Mouse (Mus musculus): ENCODE measurements around the gene Npsr1. TPM values are rescaled to one million over a fixed set of nuclear protein-coding genes. Genes with fewer than 3 reads are reported as not detected.

Gene Npsr1
- polyA plus RNA-seq, 1 experiment from 2014 or later, result not detected

DNA sequence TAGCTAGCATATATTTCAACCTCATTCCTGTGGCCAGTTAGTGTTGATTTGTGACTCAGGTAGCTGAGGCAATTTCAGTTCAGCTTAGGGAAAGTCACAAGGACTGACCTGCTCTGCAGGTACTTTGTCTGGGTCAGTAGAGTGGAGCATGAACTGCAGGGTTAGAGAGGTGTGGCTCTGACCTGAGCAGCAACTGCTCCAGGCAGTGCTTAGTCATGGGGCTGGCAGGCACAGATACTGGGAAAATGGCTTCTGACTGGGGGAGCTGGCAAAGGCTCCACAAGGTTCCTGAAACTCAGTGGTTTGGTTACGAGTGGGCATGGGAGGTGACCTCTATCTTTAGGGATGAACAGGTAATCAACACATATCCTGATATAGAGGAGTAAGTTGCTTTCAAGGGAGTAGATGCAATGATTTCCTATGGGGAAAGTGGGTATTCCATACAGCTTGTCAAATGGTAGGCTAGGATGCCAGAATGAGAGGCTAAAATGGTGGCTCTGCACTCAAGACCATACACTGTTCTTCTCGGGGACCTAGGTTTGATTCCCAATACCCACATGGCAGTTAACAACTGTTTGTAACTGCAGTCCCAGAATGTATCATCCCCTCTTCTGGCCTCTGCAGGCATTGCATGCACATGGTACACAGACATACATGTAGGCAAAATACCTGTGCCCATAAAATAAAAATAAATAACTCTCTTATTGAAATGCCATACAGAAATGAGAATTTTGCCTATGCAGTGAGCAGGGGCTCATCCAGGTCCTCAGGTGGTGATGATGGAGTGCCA lies 182.9 kb downstream of the Npsr1 start:
- H3K4me2 ChIP-seq, result no peak overlapping the region
- no peak overlapping the region for H3K27ac ChIP-seq (replicated peaks)
- WGBS, result 96% methylated on average over 2 of the region's 2 CpGs
- no peaks in the 10 kb centered on the region for H3K27me3 ChIP-seq
- no peaks in the 10 kb centered on the region for H3K9me3 ChIP-seq
- no peak overlapping the region for H3K4me3 ChIP-seq
- H3K9ac ChIP-seq, result no peak overlapping the region
- H3K36me3 ChIP-seq, result no peaks in the 10 kb centered on the region
- no peak for ATAC-seq (ENCODE audit: low read depth)
- no peaks in the 10 kb centered on the region; the same call in 1 of the 2 replicates for H3K4me1 ChIP-seq (replicated peaks)

DNA sequence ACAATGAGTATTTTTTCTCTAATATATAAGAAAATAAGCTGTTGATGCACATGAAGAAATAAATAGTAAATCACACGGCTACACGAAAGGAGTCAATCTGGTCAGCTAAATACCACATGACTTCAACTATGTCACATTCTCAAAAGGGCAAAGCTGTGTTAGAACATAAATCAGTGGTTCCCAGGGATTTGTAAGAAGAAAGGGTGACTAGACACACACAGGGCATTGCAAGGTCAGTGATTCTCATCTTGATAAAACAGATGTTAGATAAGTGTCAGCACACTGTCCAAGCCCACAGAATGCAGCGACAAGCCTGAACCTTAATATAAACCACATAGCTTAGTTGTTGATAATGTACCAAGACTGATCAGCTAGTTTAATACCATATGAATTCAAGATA lies 184.8 kb downstream of the Npsr1 start:
- no peak for ATAC-seq (ENCODE audit: low read depth)
- H3K4me1 ChIP-seq (replicated peaks), result no peaks in the 10 kb centered on the region; the same call in 1 of the 2 replicates
- H3K9ac ChIP-seq, result no peak overlapping the region
- H3K27me3 ChIP-seq, result no peaks in the 10 kb centered on the region
- H3K4me2 ChIP-seq, result no peak overlapping the region
- 37% methylated on average over 3 of the region's 3 CpGs for WGBS
- H3K36me3 ChIP-seq, result no peaks in the 10 kb centered on the region
- no peaks in the 10 kb centered on the region for H3K9me3 ChIP-seq
- no peak overlapping the region for H3K4me3 ChIP-seq
- no peak overlapping the region for H3K27ac ChIP-seq (replicated peaks)

DNA sequence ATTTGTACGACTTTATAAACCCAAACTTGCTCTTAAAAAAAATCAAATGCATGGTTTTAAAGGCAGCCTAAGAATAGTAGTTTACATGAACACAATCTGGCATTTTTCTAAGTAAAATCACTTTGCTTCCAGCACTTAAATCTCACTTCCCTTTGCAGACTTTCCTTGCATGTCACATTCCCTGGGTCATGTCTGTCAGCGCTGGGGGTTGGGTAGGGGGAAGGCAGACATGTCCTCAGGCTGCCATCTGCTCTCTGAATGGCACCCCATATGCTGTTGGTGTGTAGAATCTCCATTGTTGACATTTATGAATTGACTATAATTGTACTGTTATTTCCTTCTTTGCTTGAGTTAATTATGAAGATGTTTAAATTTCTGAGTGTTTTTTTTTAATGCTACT lies 185.3 kb downstream of the Npsr1 start:
- 51% methylated on average over 2 of the region's 2 CpGs for WGBS
- no peaks in the 10 kb centered on the region for H3K27me3 ChIP-seq
- no peak overlapping the region for H3K27ac ChIP-seq (replicated peaks)
- H3K4me2 ChIP-seq, result no peak overlapping the region
- H3K4me3 ChIP-seq, result no peak overlapping the region
- ATAC-seq (ENCODE audit: low read depth), result no peak
- H3K36me3 ChIP-seq, result no peaks in the 10 kb centered on the region
- H3K9ac ChIP-seq, result no peak overlapping the region
- H3K4me1 ChIP-seq (replicated peaks), result no peaks in the 10 kb centered on the region; the same call in 1 of the 2 replicates
- no peaks in the 10 kb centered on the region for H3K9me3 ChIP-seq

DNA sequence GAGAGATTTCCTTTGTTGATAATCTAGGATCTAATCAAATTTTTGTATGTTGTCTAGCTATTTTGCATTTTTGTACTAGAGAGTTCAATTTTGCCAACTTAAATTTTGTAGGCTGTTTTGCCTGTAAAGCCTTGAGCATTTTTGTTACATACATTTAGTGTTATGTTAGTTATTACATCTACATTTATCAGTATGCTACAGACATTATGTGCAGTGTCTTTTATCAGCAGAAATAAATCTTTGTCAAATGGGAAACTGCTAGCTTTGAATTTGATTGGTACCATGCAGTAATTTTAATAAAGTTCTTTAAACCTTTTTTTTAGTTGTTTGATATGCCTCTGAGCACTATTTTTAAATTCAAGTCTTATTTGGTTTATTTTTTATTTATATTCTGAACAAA lies 185.7 kb downstream of the Npsr1 start:
- Histone ChIP-seq H3K9ac (no peak overlapping the region), H3K4me1 (replicated peaks) (no peaks in the 10 kb centered on the region; the same call in 1 of the 2 replicates), H3K27me3 (no peaks in the 10 kb centered on the region), H3K27ac (replicated peaks) (no peak overlapping the region), H3K9me3 (no peaks in the 10 kb centered on the region), H3K4me2 (no peak overlapping the region), H3K36me3 (no peaks in the 10 kb centered on the region), H3K4me3 (no peak overlapping the region)
- ATAC-seq (ENCODE audit: low read depth), result no peak

DNA sequence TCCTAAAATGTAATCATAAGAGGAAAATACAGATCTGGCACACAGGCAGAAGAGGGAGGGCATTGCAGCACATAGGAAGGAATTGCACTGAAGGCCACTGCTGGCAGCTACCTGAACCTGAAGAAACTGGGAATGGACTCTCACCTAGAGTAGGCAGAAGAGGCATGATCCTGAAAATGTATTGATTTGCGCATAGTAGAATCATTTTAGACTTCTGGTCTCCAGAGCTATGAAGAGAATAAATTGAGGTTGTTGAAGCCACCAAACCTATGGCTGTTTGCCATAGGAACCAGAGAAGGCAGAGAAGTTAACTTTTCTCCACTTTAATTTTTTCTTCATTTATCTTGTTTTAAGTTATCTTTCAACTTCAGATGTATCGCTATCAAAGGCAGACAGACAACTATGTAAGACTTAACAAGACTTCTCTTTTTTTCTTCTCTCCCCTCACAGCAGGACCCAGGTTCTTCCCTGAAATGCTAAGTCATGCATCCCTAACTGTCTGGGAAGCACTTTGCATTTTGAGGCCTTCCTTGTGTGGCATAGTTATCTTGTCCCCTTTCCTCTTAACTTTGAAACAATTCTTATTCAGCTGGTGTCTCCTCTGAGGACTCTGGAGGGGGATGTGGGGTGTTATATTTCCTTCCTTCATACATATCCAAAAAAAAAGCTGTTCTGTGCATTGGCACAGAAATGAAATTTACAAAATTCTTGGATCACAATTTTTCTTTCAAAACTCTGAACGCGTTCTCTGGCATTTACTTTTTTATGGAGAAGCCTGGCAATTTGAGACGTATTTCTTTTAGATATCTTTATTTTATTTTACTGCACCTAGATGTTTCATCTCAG lies 186.7 kb downstream of the Npsr1 start:
- Histone ChIP-seq H3K9me3 (no peaks in the 10 kb centered on the region), H3K36me3 (no peaks in the 10 kb centered on the region), H3K4me1 (replicated peaks) (no peaks in the 10 kb centered on the region; the same call in 1 of the 2 replicates), H3K27me3 (no peaks in the 10 kb centered on the region), H3K4me2 (no peak overlapping the region), H3K27ac (replicated peaks) (no peak overlapping the region), H3K4me3 (no peak overlapping the region), H3K9ac (no peak overlapping the region)
- WGBS, result 86% methylated on average over 5 of the region's 5 CpGs
- ATAC-seq (ENCODE audit: low read depth), result no peak

- H3K4me3 ChIP-seq, result no peak overlapping the region
- ATAC-seq (ENCODE audit: low read depth), result no peak
- 91% methylated on average over 5 of the region's 5 CpGs for WGBS
- no peaks in the 10 kb centered on the region for H3K9me3 ChIP-seq
- no peak overlapping the region for H3K27ac ChIP-seq (replicated peaks)
- no peak overlapping the region for H3K4me2 ChIP-seq
- H3K4me1 ChIP-seq (replicated peaks), result no peaks in the 10 kb centered on the region; the same call in 1 of the 2 replicates
- H3K9ac ChIP-seq, result no peak overlapping the region
- H3K27me3 ChIP-seq, result no peaks in the 10 kb centered on the region; the same call in 1 of the 2 replicates
- H3K36me3 ChIP-seq, result no peaks in the 10 kb centered on the region
These were observed 187.6 kb downstream of the Npsr1 start for GRCm38 (mm10) chr9:24285419-24285818.

DNA sequence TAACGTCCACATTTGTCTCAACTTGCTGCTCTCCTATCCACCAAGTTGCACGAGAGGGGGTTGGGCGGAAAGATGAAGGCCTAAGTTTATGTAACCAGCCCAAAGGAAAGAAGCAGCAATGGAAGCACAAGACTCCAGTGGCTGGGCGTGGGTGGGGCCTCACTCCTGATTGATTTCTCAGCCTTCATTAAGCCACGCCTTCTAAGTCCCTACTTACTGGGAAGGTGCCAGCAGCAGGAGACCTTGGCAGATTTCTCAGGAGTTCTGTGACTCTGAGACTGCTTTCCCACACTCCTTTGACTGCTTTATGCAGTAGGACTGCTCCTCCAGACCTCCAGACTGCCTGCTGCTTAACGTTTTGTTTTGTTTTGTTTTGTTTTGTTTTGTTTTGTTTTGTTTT lies 193.6 kb downstream of the Npsr1 start:
- peaks cover 4% of the 10 kb centered on the region; the same call in 1 of the 2 replicates for H3K27me3 ChIP-seq
- 0 out of 2 replicates have a peak, but pooled peaks cover 7% of the 10 kb centered on the region for H3K4me1 ChIP-seq (replicated peaks)
- no peaks in the 10 kb centered on the region for H3K9me3 ChIP-seq
- 50% methylated on average over 6 of the region's 6 CpGs for WGBS
- no peak; the same call in 1 of the 2 replicates for ATAC-seq (ENCODE audit: low read depth)
- H3K27ac ChIP-seq (replicated peaks), result no peak overlapping the region
- H3K36me3 ChIP-seq, result no peaks in the 10 kb centered on the region
- no peak overlapping the region for H3K4me3 ChIP-seq
- no peak overlapping the region for H3K4me2 ChIP-seq
- H3K9ac ChIP-seq, result no peak overlapping the region

- WGBS, result 26% methylated on average over 12 of the region's 12 CpGs
- Histone ChIP-seq H3K27ac (replicated peaks) (no peak overlapping the region), H3K9me3 (no peaks in the 10 kb centered on the region), H3K9ac (no peak overlapping the region), H3K4me1 (replicated peaks) (0 out of 2 replicates have a peak, but pooled peaks cover 7% of the 10 kb centered on the region), H3K4me3 (no peak overlapping the region), H3K27me3 (peaks cover 4% of the 10 kb centered on the region; the same call in 1 of the 2 replicates), H3K36me3 (no peaks in the 10 kb centered on the region), H3K4me2 (no peak overlapping the region)
- ATAC-seq (ENCODE audit: low read depth), result no peak
These were observed 195.6 kb downstream of the Npsr1 start for GRCm38 (mm10) chr9:24293252-24293959.

DNA sequence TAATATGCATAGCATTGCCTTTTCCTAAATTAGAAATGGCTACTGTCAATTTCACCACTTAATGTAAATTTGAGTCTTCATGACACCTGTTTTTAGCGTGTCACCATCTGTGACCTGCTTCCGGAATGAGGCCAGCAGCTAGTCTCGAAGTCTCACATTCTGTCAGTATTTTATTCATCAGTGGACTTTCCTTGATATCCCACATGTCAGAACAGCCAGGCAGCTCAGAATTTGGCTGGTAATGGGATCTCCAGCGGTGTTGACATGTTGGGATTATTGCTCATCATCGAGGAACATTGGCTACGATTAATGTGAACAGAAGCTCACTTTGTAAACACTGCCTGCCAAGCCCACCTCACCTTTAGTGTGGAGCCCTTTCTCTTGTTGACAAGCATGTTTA lies 205.1 kb downstream of the Npsr1 start:
- no peak overlapping the region for H3K4me2 ChIP-seq
- no peaks in the 10 kb centered on the region for H3K27me3 ChIP-seq
- ATAC-seq (ENCODE audit: low read depth), result no peak
- no peak overlapping the region for H3K4me3 ChIP-seq
- 89% methylated on average over 6 of the region's 6 CpGs for WGBS
- no peaks in the 10 kb centered on the region for H3K4me1 ChIP-seq (replicated peaks)
- no peaks in the 10 kb centered on the region for H3K36me3 ChIP-seq
- H3K27ac ChIP-seq (replicated peaks), result no peak overlapping the region
- H3K9me3 ChIP-seq, result no peaks in the 10 kb centered on the region
- no peak overlapping the region for H3K9ac ChIP-seq

DNA sequence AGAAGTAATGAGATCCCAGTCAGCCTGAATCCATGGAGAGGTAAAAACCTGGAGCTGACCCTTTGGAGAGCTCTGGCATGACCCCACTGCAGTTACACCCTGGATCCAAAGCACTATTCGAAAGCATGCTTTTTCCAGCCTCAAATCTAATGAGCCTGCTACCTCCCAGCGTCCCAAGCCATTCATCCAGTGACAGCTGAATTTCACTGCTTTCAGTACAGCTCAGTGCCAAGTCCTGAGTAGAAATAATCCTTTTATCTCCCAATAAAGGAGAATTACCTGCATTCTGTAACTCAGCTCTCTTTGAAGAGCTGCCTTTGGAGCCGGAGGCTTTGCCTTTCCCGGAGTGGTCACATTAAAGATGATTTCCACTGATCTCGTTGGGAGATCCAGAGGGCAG lies 209.2 kb downstream of the Npsr1 start:
- Histone ChIP-seq H3K27me3 (no peaks in the 10 kb centered on the region), H3K9me3 (peaks cover 4% of the 10 kb centered on the region; the same call in 1 of the 2 replicates), H3K4me1 (replicated peaks) (no peaks in the 10 kb centered on the region), H3K9ac (no peak overlapping the region), H3K27ac (replicated peaks) (no peak overlapping the region), H3K4me2 (no peak overlapping the region), H3K4me3 (no peak overlapping the region), H3K36me3 (no peaks in the 10 kb centered on the region)
- WGBS, result 40% methylated on average over 5 of the region's 5 CpGs
- ATAC-seq (ENCODE audit: low read depth), result no peak

- Histone ChIP-seq H3K4me2 (no peak overlapping the region), H3K4me3 (no peak overlapping the region), H3K9ac (no peak overlapping the region), H3K4me1 (replicated peaks) (no peaks in the 10 kb centered on the region), H3K27ac (replicated peaks) (no peak overlapping the region), H3K9me3 (peaks cover 4% of the 10 kb centered on the region; the same call in 1 of the 2 replicates), H3K27me3 (no peaks in the 10 kb centered on the region), H3K36me3 (no peaks in the 10 kb centered on the region)
- WGBS, result 74% methylated on average over 3 of the region's 3 CpGs
- no peak for ATAC-seq (ENCODE audit: low read depth)
These were observed 209.6 kb downstream of the Npsr1 start for GRCm38 (mm10) chr9:24307400-24307799.

DNA sequence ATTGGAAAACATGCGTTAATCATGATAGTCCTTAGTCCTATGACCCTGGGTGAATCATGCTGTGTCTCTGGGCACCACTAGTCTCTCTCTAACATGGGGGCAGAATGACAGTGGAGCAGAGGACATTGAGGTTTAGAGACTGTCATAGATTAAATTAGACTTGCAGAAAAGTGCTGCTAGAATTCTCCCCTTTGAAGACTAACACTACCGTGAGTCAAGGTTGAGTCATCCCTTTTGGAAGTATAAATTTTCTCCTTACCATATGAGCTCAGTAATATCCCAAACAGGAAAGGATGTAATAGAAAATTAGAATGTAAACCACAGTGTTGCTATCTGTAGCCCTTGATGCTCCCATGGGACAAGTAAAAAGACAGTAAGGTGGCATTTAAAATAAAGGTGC lies 218.0 kb downstream of the Npsr1 start:
- no peak overlapping the region for H3K9ac ChIP-seq
- no peak for ATAC-seq (ENCODE audit: low read depth)
- no peaks in the 10 kb centered on the region for H3K9me3 ChIP-seq
- no peak overlapping the region for H3K4me2 ChIP-seq
- H3K4me3 ChIP-seq, result no peak overlapping the region
- 91% methylated on average over 2 of the region's 2 CpGs for WGBS
- H3K27ac ChIP-seq (replicated peaks), result no peak overlapping the region
- H3K27me3 ChIP-seq, result no peaks in the 10 kb centered on the region
- no peaks in the 10 kb centered on the region for H3K36me3 ChIP-seq
- no peaks in the 10 kb centered on the region for H3K4me1 ChIP-seq (replicated peaks)
